ENCODE assay signal across 9 mouse cellular contexts in genomic region chr7:81161666-81162065, GRCm38 (mm10). TPM values are rescaled to one million over a fixed set of nuclear protein-coding genes. Genes with fewer than 3 reads are reported as not detected.
A peak's percentile ranks its signal among the peaks of the same experiment; 100 is the strongest.
DNase-seq lines count a peak whose midpoint lies in the region; ATAC-seq and TF ChIP-seq lines count a peak whose summit lies in the region.
"Had no signal": no experiment of that assay in that cellular context is flagged by ENCODE, and none has a peak within 500 bp of the region (broad histone marks: within the 10 kb centered on the region; RNA-seq: fewer than 3 reads in every experiment).

No protein-coding gene starts in this region.

- H3K36me3 ChIP-seq in neural tube, embryonic 15.5 days, result no peaks in the 10 kb centered on the region
- H3K36me3 ChIP-seq in limb, embryonic 10.5 days, result no peaks in the 10 kb centered on the region
- H3K36me3 ChIP-seq in spleen, adult 2 months (ENCODE audit: control insufficient read depth, insufficient read depth, low read length), result no peaks in the 10 kb centered on the region

- TF ChIP-seq CTCF in gastrocnemius, adult 2 months (IDR thresholded peaks at IDR 0.05), result peak; percentile 56
- TF ChIP-seq CTCF in spleen, adult 2 months (IDR thresholded peaks at IDR 0.05; ENCODE audit: extremely low read depth, insufficient read depth, insufficient read length, insufficient replicate concordance), result no peak

- intact Hi-C loops in gastrocnemius, adult 2 months (cut with DNase I), result no loop called here
- intact Hi-C loops in gastrocnemius, postnatal 14 days (cut with DNase I; ENCODE audit: low total_unique reads), result no loop called here

- TF ChIP-seq POLR2A in spleen, adult 2 months (IDR thresholded peaks at IDR 0.05; ENCODE audit: low read depth, low read length), result no peak

- 79% methylated on average over 9 of the region's 9 CpGs for WGBS in neural tube, embryonic 15.5 days
- 75% methylated on average over 9 of the region's 9 CpGs for WGBS in limb, embryonic 10.5 days
- 75% methylated on average over 9 of the region's 9 CpGs for WGBS in spleen, adult 2 months

- no peaks in the 10 kb centered on the region for H3K9me3 ChIP-seq in neural tube, embryonic 15.5 days (replicated peaks)
- H3K9me3 ChIP-seq in limb, embryonic 10.5 days (replicated peaks), result no peaks in the 10 kb centered on the region
- H3K9me3 ChIP-seq: megakaryocyte, embryonic 14.5 days had no signal

- H3K4me1 ChIP-seq in neural tube, embryonic 15.5 days, result no peaks in the 10 kb centered on the region
- peaks cover 15% of the 10 kb centered on the region for H3K4me1 ChIP-seq in limb, embryonic 10.5 days
- no peaks in the 10 kb centered on the region for H3K4me1 ChIP-seq in spleen, adult 2 months (ENCODE audit: control insufficient read depth, insufficient read depth, insufficient read length)

- no peak overlapping the region for H3K27ac ChIP-seq in gastrocnemius, adult 2 months
- H3K27ac ChIP-seq in neural tube, embryonic 15.5 days (replicated peaks), result no peak overlapping the region
- H3K27ac ChIP-seq in limb, embryonic 10.5 days, result no peak overlapping the region
- H3K27ac ChIP-seq in spleen, adult 2 months (ENCODE audit: insufficient read depth, low read length), result no peak overlapping the region

- peak; percentile 53 for DNase-seq in gastrocnemius, adult 2 months
- DNase-seq in gastrocnemius, postnatal 14 days, result no peak
- peak; percentile 56 for DNase-seq in neural tube, embryonic 10.5 days (ENCODE audit: extremely low spot score, low spot score)
- DNase-seq in c-Kit-positive CD71-positive TER-119-positive erythroid progenitor cells, embryonic 14.5 days (ENCODE audit: low spot score), result peak; percentile 49
- peak; percentile 71 for DNase-seq in limb, embryonic 10.5 days (ENCODE audit: low spot score)
- peak; percentile 17 to 22 for DNase-seq in spleen, adult 2 months (ENCODE audit: low read depth in 1 of 2, low spot score in 2 of 2)
- no peak for DNase-seq in gastrocnemius, postnatal 4 days (ENCODE audit: low spot score in 2 of 2)

- H3K9ac ChIP-seq in neural tube, embryonic 15.5 days (replicated peaks), result no peak overlapping the region

- no peak overlapping the region for H3K4me2 ChIP-seq in neural tube, embryonic 15.5 days

- no peaks in the 10 kb centered on the region for H3K27me3 ChIP-seq in neural tube, embryonic 15.5 days (replicated peaks)
- H3K27me3 ChIP-seq in limb, embryonic 10.5 days (ENCODE audit: low read depth, poor library complexity, severe bottlenecking), result no peaks in the 10 kb centered on the region
- no peaks in the 10 kb centered on the region for H3K27me3 ChIP-seq in spleen, adult 2 months (ENCODE audit: control insufficient read depth, insufficient read depth, low read length)

- no peak for ATAC-seq in neural tube, embryonic 15.5 days (ENCODE audit: low FRiP score)

- H3K4me3 ChIP-seq in gastrocnemius, adult 2 months, result no peak overlapping the region
- H3K4me3 ChIP-seq in neural tube, embryonic 15.5 days (replicated peaks), result no peak overlapping the region
- no peak overlapping the region for H3K4me3 ChIP-seq in limb, embryonic 10.5 days
- H3K4me3 ChIP-seq in spleen, adult 2 months (ENCODE audit: extremely low read depth, insufficient read depth, insufficient read length), result no peak overlapping the region
- H3K4me3 ChIP-seq: megakaryocyte, embryonic 14.5 days had no signal

RNA-seq across cellular contexts. Expression of gene Slc28a1, which starts 47.1 kb away (rescaled TPM):
- total RNA-seq in gastrocnemius, adult 2 months (2021), result under 1 TPM; 0.26 to 0.47 TPM
- under 1 TPM; 0.43 to 0.66 TPM for total RNA-seq in gastrocnemius, postnatal 14 days (2021)
- polyA plus RNA-seq in neural tube, embryonic 15.5 days (2015; fragmentation: Nextera tagmentation; extraction: Ambion mirVana), result 0.05 and 0.17 TPM in 2 replicates
- 0.09 TPM in 1 of 2 replicates, not detected in the other for polyA plus RNA-seq in limb, embryonic 10.5 days (2016; fragmentation: Nextera tagmentation; extraction: Ambion mirVana)
- polyA plus RNA-seq in spleen, adult 2 months (2012; rRNA removed), result 0.07 and 0.12 TPM in 2 replicates
- under 1 TPM; 0.47 to 0.57 TPM for total RNA-seq in gastrocnemius, postnatal 4 days (2021)

RNA-seq across cellular contexts. Expression of gene Pde8a, which starts 51.7 kb away (rescaled TPM):
- total RNA-seq in gastrocnemius, adult 2 months (2021), result 10 to 100 TPM in 1 of 2 experiments, 1 to 10 TPM in 1; 7.2 to 16.5 TPM
- 1 to 10 TPM; 6.7 to 7.0 TPM for total RNA-seq in gastrocnemius, postnatal 14 days (2021)
- polyA plus RNA-seq in neural tube, embryonic 15.5 days (2015; fragmentation: Nextera tagmentation; extraction: Ambion mirVana), result 2.5 TPM in 2 replicates
- polyA plus RNA-seq in limb, embryonic 10.5 days (2016; fragmentation: Nextera tagmentation; extraction: Ambion mirVana), result 3.2 and 3.3 TPM in 2 replicates
- polyA plus RNA-seq in spleen, adult 2 months (2012; rRNA removed), result 5.5 and 6.3 TPM in 2 replicates
- 10 to 100 TPM; 11.1 to 11.7 TPM for total RNA-seq in gastrocnemius, postnatal 4 days (2021)

Comparison
In these comparisons a context has a peak if more than half of its experiments do, and no peak if none do; other contexts are left out.
1. DNase-seq: peak in gastrocnemius, adult 2 months (single experiment), neural tube, embryonic 10.5 days (single experiment), c-Kit-positive CD71-positive TER-119-positive erythroid progenitor cells, embryonic 14.5 days (single experiment), limb, embryonic 10.5 days (single experiment) and spleen, adult 2 months (2 of 2); none in gastrocnemius, postnatal 14 days (single experiment) and gastrocnemius, postnatal 4 days (0 of 2).